Mouse (Mus musculus) erythroid progenitor cell, adult 5-6 weeks (primary cell): Measurements from ENCODE around the gene Cdk19. TPM values are rescaled to one million over a fixed set of nuclear protein-coding genes. Genes with fewer than 3 reads are reported as not detected.
A peak's percentile ranks its signal among the peaks of the same experiment; 100 is the strongest.
"Not testable (repeated sequence)": the region's sequence is repeated elsewhere in the genome, so short reads cannot be mapped to it uniquely, and the experiment has no call there.

Experiments
- ATAC-seq: replicated peaks from 2 replicates; pipeline ENCODE4 v1.8.0; 2016; ENCODE audit warnings: moderate number of reproducible peaks, mild to moderate bottlenecking, moderate TSS enrichment, inconsistent platforms; ENCODE audit not compliant: poor library complexity, low FRiP score, severe bottlenecking
- total RNA-seq, 2 experiments: library from RNA; stranded (forward) in 1 of 2; stranded (reverse) in 1 of 2; fragments of 150-400 nt in 1 of 2; fragments of 186-747, 209-891 nt in 1 of 2; gene quantifications; 2 replicates each; pipeline versions ENCODE4 v1.2.3 to v1.2.4; 2015 to 2017; ENCODE audit warnings: low replicate concordance in 2 of 2

The Cdk19 gene
- total RNA-seq, 2 experiments from 2014 or later, result 34.6 to 36.9 TPM

DNA sequence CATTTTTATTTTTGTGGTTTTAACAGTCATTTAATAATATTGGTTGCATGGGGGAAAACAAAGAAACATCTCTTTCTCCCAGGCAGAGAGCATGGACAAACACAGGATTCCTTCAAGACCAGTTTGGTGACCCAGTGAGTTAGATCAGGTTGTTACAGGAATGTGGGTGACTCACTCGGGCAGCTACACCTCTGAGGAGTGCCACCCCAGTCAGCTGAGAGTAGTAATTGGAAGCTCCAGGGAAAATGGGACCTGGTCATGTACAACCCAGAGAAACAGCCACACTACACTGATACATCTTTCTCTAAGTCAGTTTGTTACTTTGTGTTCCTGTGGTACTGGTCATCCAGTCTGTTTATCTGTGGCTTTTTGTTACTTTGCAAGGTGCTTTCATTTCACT lies 40.3 kb downstream of the Cdk19 start:
- no peak for ATAC-seq

DNA sequence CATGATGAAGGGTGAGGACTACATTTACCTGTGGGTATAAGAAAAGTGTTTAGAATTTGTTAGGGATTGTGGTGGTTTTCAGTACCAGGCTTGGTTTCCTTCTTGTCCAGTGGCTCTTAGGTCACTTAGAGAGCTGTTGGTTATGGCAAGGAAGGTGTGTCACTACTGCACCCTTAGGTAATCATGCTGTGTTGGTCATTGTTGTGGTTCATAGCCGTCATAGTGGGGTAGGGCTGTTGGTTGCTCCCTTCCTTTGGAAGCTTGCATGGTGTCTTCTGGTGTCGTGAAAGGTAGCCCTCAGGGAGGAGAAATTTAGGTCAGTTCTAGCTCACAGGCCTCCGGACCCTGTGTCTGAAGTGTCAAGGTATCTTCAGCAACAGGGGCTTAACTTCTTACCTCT lies 46.0 kb downstream of the Cdk19 start:
- 0 out of 2 replicates have a peak, but pooled peaks have one; percentile 21 for ATAC-seq

DNA sequence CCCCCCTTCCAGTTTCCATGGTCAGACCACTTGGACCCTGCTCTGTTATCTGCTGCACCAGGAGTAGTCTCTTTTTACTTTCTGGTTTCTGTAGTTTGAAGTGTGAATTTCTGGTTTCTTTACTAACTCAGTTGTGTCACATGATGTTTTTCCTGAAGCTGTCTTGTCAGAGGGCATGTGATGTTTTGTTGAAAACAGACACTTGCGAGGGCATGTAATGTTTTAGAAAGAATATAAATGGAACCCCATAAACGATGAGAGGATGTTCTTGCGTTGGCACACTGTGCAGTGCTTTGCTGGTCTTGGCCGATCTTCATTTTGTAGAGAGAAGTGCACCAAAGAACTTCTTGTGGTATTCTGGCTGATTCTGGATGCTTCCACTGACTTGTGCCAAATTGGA lies 46.8 kb downstream of the Cdk19 start:
- ATAC-seq, result no peak

DNA sequence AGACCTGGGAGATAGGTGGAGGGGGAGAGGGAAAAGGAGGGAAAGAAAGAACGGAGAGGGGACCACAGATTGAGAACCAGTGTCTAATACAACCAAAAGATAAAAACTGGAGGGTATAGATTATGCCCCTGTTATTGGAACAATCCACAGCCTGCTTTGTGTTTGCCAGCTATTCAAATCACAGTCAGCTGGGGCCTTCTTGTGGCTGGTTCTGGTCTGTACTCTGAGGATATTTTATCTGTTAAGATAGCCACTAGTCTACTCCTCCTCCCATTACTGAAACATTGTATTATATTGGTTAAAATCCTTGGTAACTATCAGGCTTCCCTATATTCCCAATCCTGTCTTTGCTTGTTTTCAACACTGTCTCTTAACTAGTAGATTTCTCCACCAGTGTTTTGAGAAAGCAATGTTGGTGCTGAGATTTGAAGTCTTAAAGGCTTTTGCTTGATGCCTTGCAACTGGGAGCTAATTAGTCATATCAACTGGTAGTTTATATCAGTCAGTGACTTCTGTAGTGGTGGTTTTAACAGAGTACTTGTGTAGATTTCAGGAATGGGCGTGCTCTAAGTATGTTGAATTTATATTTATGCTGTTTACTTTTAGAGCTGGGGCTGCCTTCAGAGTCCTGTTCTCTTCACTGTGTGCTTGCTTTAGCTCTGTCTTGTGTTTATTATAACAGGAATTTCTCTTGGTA lies 54.2 kb downstream of the Cdk19 start:
- no peak for ATAC-seq

DNA sequence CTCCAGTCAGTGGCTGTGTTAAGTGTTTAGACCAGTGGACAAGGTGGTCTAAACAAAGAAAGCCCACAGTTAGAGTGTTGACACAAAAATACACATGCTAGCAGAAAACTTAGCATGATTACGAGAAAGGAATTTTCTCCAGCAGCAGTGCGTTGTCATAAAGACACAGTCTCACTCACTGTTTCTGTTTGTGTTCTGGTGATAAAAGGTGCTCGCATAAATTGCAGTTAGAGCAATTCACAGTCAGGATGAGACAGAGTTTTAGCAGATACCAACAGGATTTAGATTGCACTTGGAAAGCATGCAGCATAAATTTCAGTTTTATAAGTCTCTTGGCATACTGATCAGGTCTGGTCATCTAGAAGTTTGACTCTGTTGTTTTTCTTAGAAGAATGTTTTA lies 59.5 kb downstream of the Cdk19 start:
- ATAC-seq, result no peak

DNA sequence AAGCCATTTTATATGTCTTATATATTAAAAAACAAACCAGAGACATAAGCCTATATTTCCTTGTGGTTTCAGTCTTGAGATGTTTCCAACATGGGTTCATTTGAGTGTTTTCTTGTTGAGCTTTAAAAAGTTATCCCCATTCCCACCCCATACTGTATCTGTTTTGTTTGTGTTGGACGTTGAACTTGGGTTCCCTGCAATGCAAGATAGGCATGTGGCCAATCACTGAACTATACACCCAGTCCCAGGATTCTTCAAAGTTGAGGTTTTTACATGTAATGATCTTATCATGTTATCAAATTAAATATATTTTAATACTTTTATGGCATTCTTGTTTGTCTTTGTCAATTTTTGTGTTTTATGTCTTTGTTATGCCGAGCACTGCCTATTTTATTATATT lies 60.0 kb downstream of the Cdk19 start:
- no peak for ATAC-seq

DNA sequence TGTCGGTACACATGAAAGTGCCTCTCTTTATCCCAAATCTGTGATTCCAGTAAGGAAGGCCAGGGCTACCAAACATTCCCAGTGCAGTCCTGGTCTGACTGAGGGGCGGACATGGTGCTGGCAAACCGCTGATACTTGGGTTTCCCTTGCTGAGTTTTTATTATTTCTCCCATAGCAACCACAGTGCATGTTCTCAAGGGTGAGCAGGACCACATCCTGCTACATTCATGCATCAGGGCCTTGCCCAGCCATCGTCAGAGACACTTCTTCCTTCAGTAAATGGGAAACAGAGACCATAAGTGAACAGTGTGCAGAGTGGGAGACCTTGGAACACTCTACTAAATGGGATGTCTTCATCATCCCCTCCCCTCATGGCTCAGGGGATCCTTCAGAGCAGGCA lies 60.9 kb downstream of the Cdk19 start:
- no peak for ATAC-seq

DNA sequence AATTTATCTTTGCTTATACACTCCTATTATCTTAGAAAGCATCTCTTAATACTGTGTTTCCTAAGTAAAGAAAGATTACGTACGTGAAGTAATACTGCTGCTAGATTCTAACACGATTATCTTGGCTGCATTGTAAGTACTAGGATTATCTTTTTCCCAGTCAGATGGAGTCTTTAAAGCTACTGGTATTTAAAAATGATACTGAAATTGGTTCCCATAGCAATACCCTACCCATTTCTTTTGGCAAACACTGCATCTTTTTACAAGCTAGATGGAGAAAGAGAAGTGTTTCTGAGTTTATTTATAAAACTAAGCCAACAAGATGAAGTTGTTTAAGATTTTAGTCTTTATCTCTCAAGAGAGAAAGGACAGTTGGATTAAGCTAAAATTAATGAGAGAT lies 67.3 kb downstream of the Cdk19 start:
- no peak for ATAC-seq

DNA sequence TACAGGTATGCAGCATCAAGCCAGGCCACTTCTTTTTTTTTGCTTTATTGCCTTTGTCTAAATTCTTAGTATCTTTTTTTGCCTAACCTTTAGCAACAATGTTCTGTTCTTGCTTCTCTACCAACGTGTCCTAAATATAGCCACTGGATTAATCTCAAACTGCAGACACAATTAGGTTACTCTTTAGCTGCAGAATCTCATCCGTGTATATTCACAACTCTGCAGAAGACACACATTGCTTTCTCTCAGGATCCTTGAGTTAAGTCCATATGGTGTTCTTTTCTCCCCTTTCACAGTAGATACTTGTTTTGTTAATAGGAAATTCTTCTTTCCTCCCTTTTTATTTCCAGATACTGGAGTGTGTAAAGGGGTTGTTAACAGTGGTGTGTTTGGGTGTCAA lies 70.0 kb downstream of the Cdk19 start:
- ATAC-seq, result no peak

DNA sequence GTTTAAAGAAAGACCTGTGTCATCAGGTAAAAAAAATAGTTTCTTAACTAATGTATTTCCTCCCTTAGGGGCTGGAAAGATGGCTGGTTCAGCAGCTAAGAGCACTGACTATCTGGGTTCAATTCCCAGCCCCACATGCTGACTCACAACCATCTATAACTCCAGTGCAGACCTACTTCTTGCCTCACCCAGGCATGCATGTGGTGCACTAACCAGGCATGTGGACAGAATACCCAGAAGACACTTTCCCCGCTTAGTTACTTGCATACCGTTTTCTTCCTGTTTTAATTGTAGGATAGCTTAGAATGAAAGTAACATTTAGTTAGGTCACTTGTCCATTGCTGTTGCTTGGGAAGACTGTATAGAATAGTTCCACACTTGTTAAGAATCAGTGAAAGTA lies 72.0 kb downstream of the Cdk19 start:
- ATAC-seq, result no peak

DNA sequence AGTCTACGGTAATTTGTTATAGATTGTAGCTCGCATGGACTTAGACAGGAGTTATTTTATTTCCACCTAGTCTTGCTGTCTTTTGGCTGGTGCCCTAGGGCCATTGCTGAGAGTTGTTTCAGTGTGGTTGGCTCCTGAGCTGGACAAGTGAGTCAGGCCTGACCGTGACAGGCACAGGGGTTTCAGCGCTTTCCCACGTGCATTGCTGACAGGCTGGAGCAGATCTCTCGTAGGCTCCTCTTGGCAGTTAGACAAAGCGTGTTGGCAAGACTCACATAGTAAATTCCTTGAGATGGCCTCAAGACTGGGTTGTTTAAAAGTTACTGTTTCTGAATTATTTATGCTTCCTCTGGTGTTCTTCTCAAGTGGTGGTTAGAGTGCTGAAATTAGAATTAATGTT lies 77.6 kb downstream of the Cdk19 start:
- ATAC-seq, result no peak

DNA sequence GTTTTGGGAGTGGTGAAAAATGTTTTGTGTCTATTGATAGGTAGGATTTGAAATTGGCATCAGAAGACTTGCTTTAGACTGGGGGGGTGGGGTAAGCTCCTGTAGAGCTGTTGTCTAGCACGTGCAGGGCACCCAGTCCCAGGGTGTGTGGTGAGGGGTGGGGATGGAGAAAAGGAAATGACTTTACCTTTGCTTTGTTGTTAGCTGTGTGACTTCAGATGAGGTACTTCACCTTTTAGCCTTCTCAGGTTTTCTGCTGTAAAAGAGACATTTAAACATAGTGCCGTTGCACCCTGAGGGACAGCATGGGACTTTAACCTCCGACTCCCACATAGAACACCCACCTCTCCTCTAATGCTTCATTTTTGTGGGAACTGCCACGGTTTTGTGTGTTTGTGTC lies 80.5 kb downstream of the Cdk19 start:
- no peak for ATAC-seq

DNA sequence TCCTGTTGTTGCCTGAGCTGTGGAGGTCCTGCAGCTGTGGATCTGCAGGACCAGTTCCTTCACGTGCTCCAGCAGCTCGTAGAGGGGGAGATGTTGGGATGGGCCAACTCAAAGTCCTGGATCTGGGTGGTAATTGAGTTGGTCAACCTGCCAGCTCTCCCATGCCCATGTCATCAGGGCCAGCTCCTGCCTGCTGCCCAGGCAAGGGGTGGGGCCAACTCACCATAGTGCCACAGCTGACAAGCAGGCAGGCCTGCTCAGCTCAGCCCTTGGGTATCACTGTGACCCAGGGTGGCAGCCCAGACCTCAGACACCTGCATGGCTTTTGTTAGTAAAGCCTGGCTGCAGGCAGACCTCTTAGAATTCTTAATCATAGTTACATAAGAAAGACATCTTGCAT lies 81.3 kb downstream of the Cdk19 start:
- peak; percentile 46; the same call in 1 of the 2 replicates for ATAC-seq

DNA sequence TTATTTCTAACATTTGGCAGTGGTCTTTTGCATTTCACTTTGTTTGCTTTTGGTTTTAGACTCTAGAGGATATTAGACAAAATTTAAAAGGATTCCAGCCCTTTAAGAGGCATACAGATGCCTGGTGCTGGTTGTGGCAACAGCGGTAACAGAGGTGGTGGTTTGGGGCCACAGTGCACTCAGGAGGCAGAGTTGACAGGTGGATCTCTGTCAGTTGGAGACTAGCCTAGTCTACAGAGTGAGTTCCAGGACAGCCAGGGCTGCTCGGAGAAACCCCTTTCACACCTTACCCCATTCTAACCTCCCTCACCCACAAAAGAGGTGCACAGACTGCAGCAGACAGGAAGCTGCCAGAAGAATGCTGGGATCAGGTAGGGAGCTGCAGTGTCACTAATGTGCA lies 82.4 kb downstream of the Cdk19 start:
- ATAC-seq, result no peak

DNA sequence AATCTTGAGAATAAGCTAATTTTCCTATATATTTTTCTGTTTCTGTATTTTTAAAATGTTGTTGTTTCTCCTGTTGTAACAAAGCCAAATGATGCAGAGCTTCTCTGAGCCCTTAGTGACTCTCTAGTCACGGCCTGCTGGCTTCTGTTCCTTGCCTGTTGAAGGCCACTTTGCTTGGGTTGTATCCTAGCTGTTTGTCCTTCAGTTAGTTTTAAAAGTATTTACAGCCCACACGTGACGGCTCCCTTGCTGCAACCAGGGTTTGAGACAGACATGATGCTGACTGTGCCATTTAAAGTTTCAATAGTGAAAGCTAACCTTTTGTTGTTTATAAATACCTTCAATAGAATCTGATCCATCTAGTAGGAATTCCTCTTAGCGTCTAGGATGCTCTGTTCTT lies 83.3 kb downstream of the Cdk19 start:
- no peak for ATAC-seq

DNA sequence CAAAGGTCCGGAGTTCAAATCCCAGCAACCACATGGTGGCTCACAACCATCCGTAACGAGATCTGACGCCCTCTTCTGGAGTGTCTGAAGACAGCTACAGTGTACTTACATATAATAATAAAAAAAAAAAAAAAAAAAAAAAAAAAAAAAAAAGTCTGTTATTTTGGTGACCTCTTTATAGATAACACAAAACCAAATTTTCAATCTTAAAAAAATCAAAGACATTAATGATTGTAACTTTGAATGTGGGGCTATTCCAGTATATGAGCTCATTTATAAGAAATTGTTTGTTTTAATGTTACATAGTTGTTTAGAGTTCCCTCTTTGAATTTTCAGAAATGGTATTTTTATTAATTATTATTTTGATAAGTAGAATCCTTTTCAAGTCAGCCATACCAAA lies 85.1 kb downstream of the Cdk19 start:
- not testable (repeated sequence) for ATAC-seq

DNA sequence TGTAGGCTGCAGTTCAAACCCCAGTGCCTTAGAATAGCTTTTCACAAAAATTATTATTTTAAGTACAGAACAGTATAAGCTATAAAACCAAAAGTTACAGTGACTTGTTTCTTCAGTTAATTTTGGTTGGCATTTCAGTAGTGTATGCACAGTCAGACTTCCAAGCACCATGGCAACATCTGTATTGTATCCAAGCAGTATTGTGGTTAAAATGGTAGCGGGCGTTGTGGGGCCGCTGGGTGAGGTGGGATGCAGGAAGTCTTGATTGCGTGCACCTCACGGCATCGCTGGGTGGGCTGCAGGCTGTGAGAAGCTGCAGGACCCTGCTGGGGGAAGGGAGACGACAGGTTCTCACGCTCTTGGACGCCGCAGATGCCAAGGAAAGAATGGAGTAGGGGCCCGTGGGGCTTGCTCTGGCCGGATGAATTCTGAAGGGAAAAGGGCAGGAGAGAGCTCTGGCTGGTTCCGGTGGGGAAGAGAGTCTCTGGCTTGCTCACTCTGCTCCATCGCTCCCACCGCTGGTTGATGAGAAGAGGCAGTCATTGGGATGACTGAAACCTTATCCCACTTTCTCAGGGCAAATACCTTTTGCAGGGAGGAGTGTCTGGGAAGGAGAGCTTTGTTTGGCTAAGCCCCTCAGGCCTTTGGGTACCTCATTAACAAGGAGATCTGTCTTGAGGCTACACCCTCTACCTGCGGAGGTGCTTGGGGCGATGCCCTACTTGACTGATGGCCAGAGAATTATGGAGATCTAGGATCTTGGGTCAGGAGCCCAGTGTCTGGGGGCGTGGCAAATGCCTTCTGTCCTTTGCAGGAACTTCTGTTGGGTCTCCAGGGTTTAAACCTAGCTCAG lies 86.1 kb downstream of the Cdk19 start:
- no peak for ATAC-seq

DNA sequence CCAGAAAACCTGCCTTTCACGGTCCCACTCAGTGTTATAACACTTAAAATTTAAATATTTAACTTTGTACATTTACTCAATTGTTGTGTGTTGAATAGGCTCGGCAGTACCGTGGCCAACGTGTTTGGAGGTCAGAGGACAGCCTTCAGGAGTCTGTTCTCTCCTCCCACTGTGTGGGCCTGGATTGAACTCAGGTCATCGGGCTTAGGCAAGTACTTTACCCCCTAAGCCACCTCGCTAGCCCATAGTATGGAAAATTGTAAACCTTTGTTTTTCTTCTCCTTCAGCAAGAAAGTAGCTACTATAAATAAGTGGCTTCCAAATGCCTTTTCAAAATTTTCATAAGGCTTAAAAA lies 86.7 kb downstream of the Cdk19 start:
- no peak for ATAC-seq

DNA sequence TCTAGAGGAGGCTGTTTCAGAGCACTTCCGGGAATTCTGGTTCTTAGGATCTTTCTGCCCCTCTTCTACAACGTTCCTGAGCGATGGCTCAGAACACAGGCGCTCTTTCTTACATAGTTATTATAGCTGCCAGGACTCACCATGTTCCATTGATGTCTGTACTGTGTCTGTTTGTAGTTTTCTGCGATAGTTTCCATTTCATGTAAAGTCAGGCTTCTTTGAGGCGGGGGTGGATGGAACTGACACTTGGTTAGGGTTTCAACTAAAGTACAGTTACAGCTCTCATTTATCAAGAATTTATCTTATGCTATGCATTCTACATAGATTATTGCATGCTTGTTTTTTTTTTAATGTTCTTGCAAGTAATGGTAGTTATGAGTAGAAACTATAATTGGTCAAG lies 89.3 kb downstream of the Cdk19 start:
- ATAC-seq, result no peak

DNA sequence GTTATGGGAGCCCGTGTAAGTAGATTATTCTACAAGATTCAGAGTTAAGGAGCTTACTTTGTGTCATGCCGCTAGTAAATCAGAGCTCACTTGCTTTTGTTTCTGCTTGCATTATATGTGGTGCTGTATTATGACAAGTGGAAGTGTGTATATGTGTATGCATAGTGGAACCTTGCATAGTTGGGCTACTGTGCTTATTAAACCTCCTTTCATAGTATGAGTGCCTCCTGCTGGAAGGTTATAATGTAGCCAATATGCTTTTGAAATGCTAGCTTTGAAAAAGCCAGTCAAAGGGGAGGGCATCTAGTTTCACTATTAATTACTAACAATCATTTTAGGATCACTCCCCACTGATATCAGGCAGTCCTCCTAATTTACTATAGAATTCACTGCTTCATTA lies 89.7 kb downstream of the Cdk19 start:
- ATAC-seq, result no peak

DNA sequence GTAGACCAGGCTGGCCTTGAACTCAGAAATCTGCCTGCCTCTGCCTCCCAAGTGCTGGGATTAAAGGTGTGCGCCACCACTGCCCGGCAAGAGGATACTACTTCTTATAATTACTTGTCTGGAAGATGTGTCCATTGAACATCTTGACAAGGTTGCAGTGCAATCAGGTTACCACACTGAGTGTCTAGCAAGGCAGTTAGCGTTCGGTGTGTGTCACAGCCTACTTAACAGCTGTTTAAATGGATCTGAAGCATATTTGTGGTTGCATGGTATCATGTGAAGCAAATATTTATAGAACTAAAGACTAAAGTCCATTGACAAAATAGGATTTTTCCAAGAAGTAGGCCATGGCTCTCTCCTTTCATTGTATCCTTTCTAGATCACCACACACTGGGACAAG lies 90.8 kb downstream of the Cdk19 start:
- no peak for ATAC-seq

DNA sequence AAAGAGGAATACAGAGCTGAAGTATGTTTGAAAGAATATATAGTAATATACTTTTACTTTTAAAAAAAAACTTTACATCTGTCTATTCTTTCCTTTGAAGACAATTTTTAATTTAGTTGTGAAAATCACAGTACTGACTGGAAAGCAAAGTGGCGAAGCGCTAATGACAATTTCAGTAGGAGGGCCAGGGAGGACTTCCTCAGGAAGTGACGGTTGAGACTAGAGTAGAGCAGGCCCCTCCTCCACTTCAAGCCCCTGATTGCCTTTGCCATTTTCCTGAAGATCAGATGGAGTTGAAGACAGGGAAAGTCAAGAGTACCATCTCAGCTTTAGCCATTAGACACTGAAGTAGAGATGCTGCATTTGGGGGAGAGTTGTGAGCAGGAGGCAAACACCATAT lies 92.6 kb downstream of the Cdk19 start:
- ATAC-seq, result no peak
